18 mouse cellular contexts compared by ENCODE assay signal in genomic region chr2:138262885-138263284, GRCm38 (mm10). TPM values are rescaled to one million over a fixed set of nuclear protein-coding genes. Genes with fewer than 3 reads are reported as not detected.
DNase-seq lines count a peak whose midpoint lies in the region; ATAC-seq and TF ChIP-seq lines count a peak whose summit lies in the region.
"Had no signal": no experiment of that assay in that cellular context is flagged by ENCODE, and none has a peak within 500 bp of the region (broad histone marks: within the 10 kb centered on the region; RNA-seq: fewer than 3 reads in every experiment).

No protein-coding gene starts in this region.

- no peak overlapping the region for H3K9ac ChIP-seq in liver, embryonic 16.5 days (ENCODE audit: low read depth, low read length)
- no peak overlapping the region for H3K9ac ChIP-seq in forebrain, embryonic 13.5 days
- H3K9ac ChIP-seq: forebrain, postnatal 0 days; heart, embryonic 15.5 days; hindbrain, embryonic 13.5 days; limb, embryonic 13.5 days had no signal

- TF ChIP-seq CTCF in layer of hippocampus, adult 2 months (conservative IDR thresholded peaks at IDR 0.05): no peak
- TF ChIP-seq CTCF in E14TG2a.4 (conservative IDR thresholded peaks at IDR 0.05; ENCODE audit: low read length): no peak

- no peak for ATAC-seq in cerebellum, adult (ENCODE audit: insufficient number of reproducible peaks, low FRiP score, low TSS enrichment)
- ATAC-seq in liver, embryonic 16.5 days (ENCODE audit: low read depth): peak; percentile 38; the same call in 1 of the 2 replicates
- ATAC-seq in forebrain, embryonic 13.5 days: no peak
- ATAC-seq: forebrain, postnatal 0 days had no signal

- H3K27ac ChIP-seq in layer of hippocampus, adult 2 months: peak overlapping the region; percentile 56; the same call in 1 of the 2 replicates
- H3K27ac ChIP-seq in liver, embryonic 16.5 days (ENCODE audit: low read length): no peak overlapping the region
- H3K27ac ChIP-seq in forebrain, embryonic 13.5 days: no peak overlapping the region
- H3K27ac ChIP-seq: heart, embryonic 15.5 days; hindbrain, embryonic 13.5 days; limb, embryonic 13.5 days had no signal

- peaks cover 87% of the 10 kb centered on the region for H3K4me1 ChIP-seq in E14TG2a.4 (replicated peaks; ENCODE audit: low read depth, low read length)
- peaks cover 2% of the 10 kb centered on the region for H3K4me1 ChIP-seq in liver, embryonic 16.5 days (ENCODE audit: control insufficient read depth, low read depth, low read length)
- H3K4me1 ChIP-seq in forebrain, embryonic 13.5 days: peaks cover 44% of the 10 kb centered on the region

- H3K4me3 ChIP-seq in layer of hippocampus, adult 2 months: no peak overlapping the region; the same call in 1 of the 2 replicates
- H3K4me3 ChIP-seq in E14TG2a.4 (replicated peaks; ENCODE audit: low read length): peak overlapping the region; percentile 14; the same call in 1 of the 2 replicates
- no peak overlapping the region for H3K4me3 ChIP-seq in liver, embryonic 16.5 days (ENCODE audit: low read depth, low read length)
- no peak overlapping the region for H3K4me3 ChIP-seq in forebrain, embryonic 13.5 days
- H3K4me3 ChIP-seq: erythroblast, embryonic 14.5 days; heart, embryonic 15.5 days; hindbrain, embryonic 13.5 days; limb, embryonic 13.5 days had no signal

- H3K9me3 ChIP-seq in E14TG2a.4 (ENCODE audit: low read length): peaks cover 7% of the 10 kb centered on the region; the same call in 1 of the 2 replicates
- no peaks in the 10 kb centered on the region for H3K9me3 ChIP-seq in liver, embryonic 16.5 days (replicated peaks; ENCODE audit: control insufficient read depth, low read length)
- no peaks in the 10 kb centered on the region for H3K9me3 ChIP-seq in forebrain, embryonic 13.5 days (replicated peaks)
- H3K9me3 ChIP-seq: heart, embryonic 15.5 days; hindbrain, embryonic 13.5 days; limb, embryonic 13.5 days had no signal

- H3K27me3 ChIP-seq in E14TG2a.4 (ENCODE audit: insufficient read depth, low read length): no peaks in the 10 kb centered on the region
- H3K27me3 ChIP-seq in liver, embryonic 16.5 days (ENCODE audit: control insufficient read depth, insufficient read depth, low read depth, low read length): no peaks in the 10 kb centered on the region
- H3K27me3 ChIP-seq in forebrain, embryonic 13.5 days: no peaks in the 10 kb centered on the region
- H3K27me3 ChIP-seq: heart, embryonic 15.5 days; hindbrain, embryonic 13.5 days; limb, embryonic 13.5 days had no signal

- DNase-seq in cerebellum, adult 9-10 months: peak; percentile 16
- no peak for DNase-seq in layer of hippocampus, adult 2 months (ENCODE audit: low spot score in 2 of 2)
- no peak for DNase-seq in layer of hippocampus, adult 18-20 months (ENCODE audit: low spot score in 2 of 2)
- DNase-seq in layer of hippocampus, adult 9-11 months: no peak
- DNase-seq: adrenal gland, adult 2 months; cerebellum, adult 2 months; forebrain, postnatal 0 days; gastrocnemius, postnatal 10 days; kidney, postnatal 14 days; thymus, postnatal 4 days had no signal

- 49% methylated on average over 11 of the region's 11 CpGs for WGBS in liver, embryonic 16.5 days (ENCODE audit: insufficient replicate concordance)
- 88% methylated on average over 11 of the region's 11 CpGs for WGBS in forebrain, embryonic 13.5 days

- H3K36me3 ChIP-seq in E14TG2a.4 (ENCODE audit: insufficient read depth, low read length): no peaks in the 10 kb centered on the region
- H3K36me3 ChIP-seq in liver, embryonic 16.5 days (ENCODE audit: control insufficient read depth, insufficient read depth): no peaks in the 10 kb centered on the region
- H3K36me3 ChIP-seq in forebrain, embryonic 13.5 days (ENCODE audit: poor library complexity, severe bottlenecking): no peaks in the 10 kb centered on the region
- H3K36me3 ChIP-seq: heart, embryonic 15.5 days; hindbrain, embryonic 13.5 days; limb, embryonic 13.5 days had no signal

- peak overlapping the region; percentile 2; the same call in 1 of the 2 replicates for H3K4me2 ChIP-seq in liver, embryonic 16.5 days (ENCODE audit: low read depth, low read length)
- H3K4me2 ChIP-seq in forebrain, embryonic 13.5 days: no peak overlapping the region
- H3K4me2 ChIP-seq: heart, embryonic 15.5 days; hindbrain, embryonic 13.5 days; limb, embryonic 13.5 days had no signal

RNA-seq across cellular contexts. Expression of gene Btbd3, which starts 6.5 kb away (rescaled TPM):
- total RNA-seq in layer of hippocampus, adult 2 months (2021): 100 to 1,000 TPM; 209 to 210 TPM
- 100 to 1,000 TPM; 186 to 197 TPM for total RNA-seq in layer of hippocampus, adult 18-20 months (2021)
- 1.6 and 1.9 TPM in 2 replicates for polyA plus RNA-seq in liver, embryonic 16.5 days (2015; fragmentation: Nextera tagmentation; extraction: Ambion mirVana)
- 15.9 and 19.9 TPM in 2 replicates for polyA plus RNA-seq in forebrain, embryonic 13.5 days (2015; fragmentation: Nextera tagmentation; extraction: Ambion mirVana)
- polyA plus RNA-seq: erythroblast, embryonic 14.5 days had no signal
